Mouse (Mus musculus): ENCODE measurements around the gene Mtrex. TPM values are rescaled to one million over a fixed set of nuclear protein-coding genes. Genes with fewer than 3 reads are reported as not detected.

Gene Mtrex
- 10 to 100 TPM; 45.4 to 47.2 TPM for total RNA-seq (2021)
- long read RNA-seq, transcript Mtrex-201 (27 exons, 3,689 nt), result major isoform, 69 of 72 reads
- long read RNA-seq, partial matches to known transcripts, result 1 of 72 reads
- long read RNA-seq, other reads (novel, unspliced or antisense), result 2 of 72 reads

DNA sequence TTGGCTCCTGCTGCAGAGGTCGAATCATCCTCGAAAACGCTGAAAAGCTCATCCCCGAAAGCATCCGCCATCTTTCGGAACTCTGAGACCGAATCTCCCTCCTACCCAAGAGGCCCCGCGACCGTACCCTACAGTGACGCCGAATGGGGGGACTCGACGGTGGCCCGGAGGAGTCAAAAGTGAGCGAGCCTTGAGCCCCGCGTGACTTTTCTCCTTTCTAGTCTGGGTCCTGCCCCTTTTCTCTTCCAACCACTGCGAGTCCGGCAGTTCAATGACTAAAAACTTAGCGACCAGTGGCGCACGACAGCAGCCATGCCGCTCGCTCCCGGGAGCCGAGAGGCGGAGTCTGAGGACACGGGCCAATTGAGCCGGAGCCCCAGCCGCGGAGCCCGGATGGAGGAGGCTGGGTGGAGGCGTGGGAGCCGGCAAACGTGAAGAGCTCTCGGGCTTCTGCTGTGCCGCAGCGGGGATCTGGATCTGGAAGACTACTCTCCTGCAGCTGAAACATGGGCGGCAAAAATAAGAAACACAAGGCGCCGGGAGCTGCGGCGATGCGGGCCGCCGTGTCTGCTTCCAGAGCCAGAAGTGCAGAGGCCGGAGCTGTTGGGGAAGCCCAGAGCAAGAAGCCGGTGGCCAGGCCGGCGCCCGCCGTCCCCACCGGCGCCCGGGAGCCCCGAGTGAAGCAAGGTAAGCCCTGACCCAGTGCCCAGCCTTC is at the start of gene Mtrex, which contains the start of gene Dhx29:
Gene Mtrex (minus strand): TSS at position 112 of the 715 bp plus-strand sequence.
Gene Dhx29 (plus strand): TSS at position 168 of the 715 bp plus-strand sequence.
- DNase-seq (ENCODE audit: low spot score in 2 of 2), result peak; percentile 98 to 100

- no peak for DNase-seq (ENCODE audit: low spot score in 2 of 2)
Measured at GRCm38 (mm10) chr13:112976720-112977119, 49.5 kb upstream of the Mtrex start.

GRCm38 (mm10) chr13:112967267-112967666 is 40.1 kb upstream of the Mtrex start:
- DNase-seq (ENCODE audit: low spot score in 2 of 2), result no peak

DNA sequence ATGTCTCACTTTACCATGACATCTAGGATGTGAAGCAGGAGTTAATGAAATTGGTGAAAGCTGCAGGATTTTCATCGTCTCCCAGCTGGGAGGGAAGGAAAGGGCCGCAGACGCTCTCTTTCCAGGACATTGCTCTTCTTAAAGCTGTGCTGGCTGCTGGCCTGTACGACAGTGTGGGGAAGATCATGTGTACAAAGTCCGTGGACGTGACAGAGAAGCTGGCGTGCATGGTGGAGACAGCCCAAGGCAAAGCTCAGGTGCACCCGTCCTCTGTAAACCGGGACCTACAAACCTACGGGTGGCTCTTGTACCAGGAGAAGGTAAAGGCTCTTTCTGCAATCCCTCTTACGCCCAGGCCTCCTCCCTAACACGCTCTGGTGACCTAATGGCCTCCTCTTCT is 37.2 kb upstream of the Mtrex start:
- no peak for DNase-seq (ENCODE audit: low spot score in 2 of 2)

GRCm38 (mm10) chr13:112963081-112963480 is 35.9 kb upstream of the Mtrex start:
- DNase-seq (ENCODE audit: low spot score in 2 of 2), result no peak

GRCm38 (mm10) chr13:112954067-112954466 is 26.9 kb upstream of the Mtrex start:
- DNase-seq (ENCODE audit: low spot score in 2 of 2), result peak; percentile 12 to 74

DNA sequence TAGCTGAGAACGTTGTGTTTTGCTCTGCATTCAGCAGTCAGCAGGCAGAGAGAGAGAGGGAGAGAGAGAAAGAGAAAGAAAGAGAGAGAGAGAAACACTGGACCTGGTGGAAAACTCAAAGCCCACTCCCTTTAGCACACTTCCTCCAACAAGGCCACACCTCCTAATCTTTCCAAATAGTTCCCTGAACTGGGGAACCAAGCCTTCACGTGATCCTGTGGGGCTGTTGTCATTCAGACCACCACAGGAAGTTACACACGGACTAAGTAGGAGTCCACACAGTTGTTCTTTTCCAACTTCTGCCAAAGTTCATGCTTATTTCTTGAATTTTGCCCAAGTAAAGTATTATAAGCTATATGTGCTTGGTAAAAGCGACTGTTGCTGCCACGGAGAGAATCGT is 18.7 kb upstream of the Mtrex start:
- DNase-seq (ENCODE audit: low spot score in 2 of 2), result no peak

- DNase-seq (ENCODE audit: low spot score in 2 of 2), result peak; percentile 22 to 67
Measured at GRCm38 (mm10) chr13:112945312-112945711, 18.1 kb upstream of the Mtrex start.

DNA sequence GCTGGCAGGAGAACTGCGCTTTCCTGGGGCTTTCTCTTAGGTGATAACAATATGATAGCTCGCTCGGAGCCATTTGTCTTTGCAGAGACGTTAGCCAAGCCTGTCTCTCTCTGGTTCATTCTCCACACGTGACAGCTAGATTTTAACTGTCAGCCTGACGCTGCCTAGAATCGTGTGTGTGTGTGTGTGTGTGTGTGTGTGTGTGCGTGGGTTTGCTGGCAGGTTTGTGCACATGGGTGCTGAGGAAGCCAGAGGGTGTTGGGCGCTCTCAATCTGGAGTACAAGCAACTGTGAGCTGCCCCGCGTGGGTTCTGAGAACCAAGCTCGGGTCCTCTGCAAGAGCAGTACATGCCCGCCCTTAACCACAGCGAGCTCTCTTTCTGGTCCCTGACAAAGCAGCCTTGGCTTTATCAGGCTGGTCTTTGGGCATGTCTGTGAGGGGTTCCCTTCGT is 14.7 kb upstream of the Mtrex start:
- peak; percentile 28 to 72 for DNase-seq (ENCODE audit: low spot score in 2 of 2)

- DNase-seq (ENCODE audit: low spot score in 2 of 2), result peak in 1 of 2 experiments; percentile 60
Measured at GRCm38 (mm10) chr13:112938130-112938529, 10.9 kb upstream of the Mtrex start.

GRCm38 (mm10) chr13:112928038-112928668 is 955 bp upstream of the Mtrex start:
- no peak for DNase-seq (ENCODE audit: low spot score in 2 of 2)

GRCm38 (mm10) chr13:112926796-112927195 is 402 bp downstream of the Mtrex start:
- no peak for DNase-seq (ENCODE audit: low spot score in 2 of 2)

DNA sequence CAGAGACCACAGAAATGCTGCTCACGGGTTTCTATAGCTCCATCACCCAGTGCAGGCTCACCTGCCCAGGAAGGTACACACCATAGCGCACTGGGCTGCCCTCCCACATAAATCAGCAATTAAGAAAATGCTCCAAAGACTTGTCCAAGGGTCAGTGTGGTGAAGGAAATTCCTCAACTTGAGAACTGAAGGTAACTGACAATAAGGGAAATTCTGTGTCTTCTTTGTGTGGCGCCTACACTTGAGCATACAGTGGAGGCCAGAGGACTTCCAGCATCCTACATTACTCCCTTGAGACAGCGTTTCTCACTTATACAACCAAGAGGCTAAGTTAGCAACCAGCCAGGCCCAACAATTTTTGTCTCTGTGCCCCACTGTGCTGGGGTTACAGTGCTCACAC is 1.2 kb downstream of the Mtrex start:
- DNase-seq (ENCODE audit: low spot score in 2 of 2), result no peak

- DNase-seq (ENCODE audit: low spot score in 2 of 2), result no peak
Measured at GRCm38 (mm10) chr13:112925266-112925665, 1.9 kb downstream of the Mtrex start.

DNA sequence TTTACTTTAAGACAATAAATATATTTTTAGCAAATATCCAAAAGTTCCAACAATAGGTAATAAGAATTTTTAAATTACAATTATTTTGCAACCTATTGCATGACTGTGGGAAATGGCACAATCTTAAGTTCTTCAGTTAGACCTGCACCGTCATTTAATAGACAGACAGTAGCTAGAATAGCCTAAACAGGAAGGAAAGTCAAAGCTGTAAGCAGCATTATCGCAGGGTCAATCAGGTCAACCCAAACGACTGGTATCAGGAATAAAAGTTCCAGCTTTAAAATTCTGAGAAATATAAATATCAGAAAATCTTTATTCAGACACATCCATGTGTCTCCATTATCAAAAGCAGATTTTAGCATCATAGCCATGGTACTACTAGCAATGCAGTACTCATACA is 6.3 kb downstream of the Mtrex start:
- no peak for DNase-seq (ENCODE audit: low spot score in 2 of 2)

GRCm38 (mm10) chr13:112919141-112919865 is 7.9 kb downstream of the Mtrex start:
- DNase-seq (ENCODE audit: low spot score in 2 of 2), result no peak

- DNase-seq (ENCODE audit: low spot score in 2 of 2), result peak in 1 of 2 experiments; percentile 20
Measured at GRCm38 (mm10) chr13:112910434-112910833, 16.8 kb downstream of the Mtrex start.

DNA sequence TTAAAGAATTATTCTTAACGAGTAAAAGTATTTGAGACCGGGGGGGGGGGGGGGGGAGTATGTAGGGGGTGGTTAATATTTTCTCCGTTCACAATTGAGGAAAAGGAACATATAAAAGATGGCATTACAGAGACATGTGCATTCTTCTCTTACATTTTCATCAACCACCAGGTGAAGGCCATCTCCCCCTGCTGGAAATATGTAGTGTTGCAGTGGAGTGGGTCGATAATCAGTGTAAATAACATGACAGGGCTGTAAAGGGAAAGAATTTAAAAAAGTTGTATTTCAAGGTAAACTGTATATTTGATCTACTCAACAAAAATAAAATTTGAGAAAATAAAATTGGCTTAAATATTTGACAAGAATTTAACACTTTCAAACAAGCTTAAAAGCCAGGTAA is 17.5 kb downstream of the Mtrex start:
- DNase-seq (ENCODE audit: low spot score in 2 of 2), result peak in 1 of 2 experiments; percentile 56

DNA sequence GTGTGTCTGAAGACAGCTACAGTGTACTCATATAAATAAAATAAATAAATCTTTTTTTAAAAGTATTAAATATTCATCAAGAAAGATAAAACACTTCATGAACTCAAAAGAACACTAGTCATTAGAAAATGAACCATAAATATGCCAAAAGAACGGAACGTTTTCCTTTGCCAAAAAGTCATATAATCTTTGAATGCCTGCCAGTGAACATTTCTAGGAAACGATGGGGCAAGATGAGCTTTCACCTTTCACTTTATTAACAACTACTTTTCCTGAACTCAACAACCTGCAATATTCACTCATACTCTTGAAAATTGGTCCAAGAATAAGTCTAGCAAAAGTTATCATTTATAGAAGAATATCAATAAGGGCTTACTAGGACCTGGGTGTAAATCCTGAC is 25.0 kb downstream of the Mtrex start:
- no peak for DNase-seq (ENCODE audit: low spot score in 2 of 2)

DNA sequence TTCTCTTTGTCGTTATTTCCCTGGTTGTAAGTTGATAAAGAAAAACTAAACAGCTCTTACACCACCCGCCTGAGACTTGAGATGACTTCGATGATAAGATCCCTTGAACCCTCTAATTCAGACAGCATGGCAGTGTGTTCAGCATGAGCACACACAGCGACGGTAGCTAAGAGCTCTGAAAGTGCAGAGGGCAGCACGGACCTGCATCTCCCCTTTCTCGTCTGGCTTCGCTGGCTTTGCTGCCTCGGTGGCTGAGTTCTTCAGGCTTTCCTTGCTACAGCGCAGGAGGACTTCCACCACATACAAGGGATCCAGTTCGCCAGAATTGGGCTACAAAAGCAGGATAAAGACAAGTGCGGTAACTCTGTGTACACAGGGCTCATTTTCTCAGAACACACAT is 40.0 kb downstream of the Mtrex start:
- DNase-seq (ENCODE audit: low spot score in 2 of 2), result no peak

DNA sequence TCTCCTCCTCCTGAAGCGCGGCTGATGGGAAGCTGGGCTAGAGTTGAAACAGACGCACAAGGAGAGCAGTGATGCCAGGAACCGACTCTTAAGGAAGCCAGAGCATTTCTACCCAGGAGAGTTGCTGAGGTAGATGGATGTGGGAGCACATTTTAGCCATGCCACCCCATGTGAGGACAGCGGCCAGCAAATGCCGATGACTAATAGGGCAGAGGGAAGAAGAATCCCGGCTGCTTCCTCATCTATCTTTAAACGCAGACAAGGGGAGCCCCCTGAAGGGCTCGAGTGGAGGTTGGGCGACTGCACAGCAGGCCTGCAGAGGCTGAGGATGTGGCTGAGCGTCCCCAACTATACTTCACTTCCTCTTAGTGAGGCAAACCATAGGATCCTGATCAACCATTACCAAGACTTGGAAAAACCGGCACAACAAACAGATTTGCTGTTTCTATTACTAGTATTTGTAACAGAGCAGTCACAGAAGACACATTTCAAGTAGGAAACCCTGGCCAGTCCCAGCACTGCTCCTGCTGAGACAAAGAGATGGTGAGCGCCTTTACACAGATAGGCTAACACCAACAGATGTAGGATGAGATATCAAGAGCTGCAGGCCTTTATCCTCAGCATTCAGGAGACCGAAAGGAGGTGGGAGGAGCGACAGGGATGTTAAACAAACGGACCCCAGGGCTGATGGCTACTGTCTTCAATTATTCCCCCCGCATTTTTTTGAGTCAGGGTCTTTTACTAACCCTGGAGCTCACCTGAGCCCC is 55.5 kb downstream of the Mtrex start:
- no peak for DNase-seq (ENCODE audit: low spot score in 2 of 2)

All from layer of hippocampus, adult 18-20 months (tissue).